Mouse (Mus musculus): Measurements from ENCODE around the gene Stat1. TPM values are rescaled to one million over a fixed set of nuclear protein-coding genes. Genes with fewer than 3 reads are reported as not detected.

Gene Stat1
- total RNA-seq, 2 experiments from 2014 or later, result 21.1 to 22.6 TPM

GRCm38 (mm10) chr1:52133254-52133653, 14.0 kb downstream of the Stat1 start:
- DNase-seq, result no peak

GRCm38 (mm10) chr1:52137292-52137691, 18.1 kb downstream of the Stat1 start:
- no peak for DNase-seq

- no peak for DNase-seq
Observed at GRCm38 (mm10) chr1:52140534-52140933, 21.3 kb downstream of the Stat1 start.

- DNase-seq, result no peak
Observed at GRCm38 (mm10) chr1:52141482-52141881, 22.2 kb downstream of the Stat1 start.

- no peak for DNase-seq
Observed at GRCm38 (mm10) chr1:52142117-52142516, 22.9 kb downstream of the Stat1 start.

GRCm38 (mm10) chr1:52143191-52143590, 24.0 kb downstream of the Stat1 start:
- DNase-seq, result no peak

- no peak for DNase-seq
Observed at GRCm38 (mm10) chr1:52143596-52144156, 24.4 kb downstream of the Stat1 start.

GRCm38 (mm10) chr1:52144907-52145306, 25.7 kb downstream of the Stat1 start:
- no peak for DNase-seq

- peak; percentile 68 for DNase-seq
Observed at GRCm38 (mm10) chr1:52146214-52146970, 27.2 kb downstream of the Stat1 start.

GRCm38 (mm10) chr1:52147431-52147830, 28.2 kb downstream of the Stat1 start:
- DNase-seq, result no peak

GRCm38 (mm10) chr1:52148178-52148577, 28.9 kb downstream of the Stat1 start:
- DNase-seq, result no peak

- no peak for DNase-seq
Observed at GRCm38 (mm10) chr1:52148696-52149095, 29.5 kb downstream of the Stat1 start.

- peak; percentile 56 for DNase-seq
Observed at GRCm38 (mm10) chr1:52149934-52150346, 30.7 kb downstream of the Stat1 start.

GRCm38 (mm10) chr1:52150676-52151075, 31.4 kb downstream of the Stat1 start:
- DNase-seq, result peak; percentile 41

GRCm38 (mm10) chr1:52151166-52151565, 31.9 kb downstream of the Stat1 start:
- no peak for DNase-seq

- DNase-seq, result peak; percentile 31
Observed at GRCm38 (mm10) chr1:52152369-52152768, 33.1 kb downstream of the Stat1 start.

GRCm38 (mm10) chr1:52152936-52153335, 33.7 kb downstream of the Stat1 start:
- no peak for DNase-seq

- DNase-seq, result no peak
Observed at GRCm38 (mm10) chr1:52154890-52155289, 35.6 kb downstream of the Stat1 start.

- DNase-seq, result no peak
Observed at GRCm38 (mm10) chr1:52156351-52156750, 37.1 kb downstream of the Stat1 start.

GRCm38 (mm10) chr1:52158040-52158439, 38.8 kb downstream of the Stat1 start:
- DNase-seq, result no peak

GRCm38 (mm10) chr1:52158490-52159381, 39.5 kb downstream of the Stat1 start:
- no peak for DNase-seq

- no peak for DNase-seq
Observed at GRCm38 (mm10) chr1:52161151-52161550, 41.9 kb downstream of the Stat1 start.

Data from heart, postnatal 4 days (tissue).